Mouse (Mus musculus) small intestine, adult 2 months (tissue): ENCODE results near the gene Zbtb34.

ENCODE experiments used
- CTCF ChIP-seq: fragments of 200-500 bp; IDR thresholded peaks from 2 replicates; pipeline ENCODE4 v1.5.1; 2012; ENCODE audit warnings: low read depth, mild to moderate bottlenecking, control low read depth, inconsistent platforms, low read length, moderate library complexity, mixed read lengths; ENCODE audit not compliant: insufficient replicate concordance, insufficient read length; ENCODE audit errors: extremely low read depth
- POLR2A ChIP-seq: fragments of 200-500 bp; IDR thresholded peaks from 2 replicates; pipeline ENCODE4 v1.6.1; 2012; ENCODE audit warnings: low read depth, mild to moderate bottlenecking, control low read depth, inconsistent platforms, low read length, moderate library complexity

GRCm38 (mm10) chr2:33402638-33403037 lies 28.5 kb downstream of the Zbtb34 start:
- TF ChIP-seq CTCF, result no peak; the same call in 1 of the 2 replicates
- TF ChIP-seq POLR2A, result no peak
